Mouse (Mus musculus): Measurements from ENCODE around the gene Amh. TPM values are rescaled to one million over a fixed set of nuclear protein-coding genes. Genes with fewer than 3 reads are reported as not detected.

The Amh gene
- polyA plus RNA-seq, 1 experiment from 2014 or later, result 0.12 TPM

DNA sequence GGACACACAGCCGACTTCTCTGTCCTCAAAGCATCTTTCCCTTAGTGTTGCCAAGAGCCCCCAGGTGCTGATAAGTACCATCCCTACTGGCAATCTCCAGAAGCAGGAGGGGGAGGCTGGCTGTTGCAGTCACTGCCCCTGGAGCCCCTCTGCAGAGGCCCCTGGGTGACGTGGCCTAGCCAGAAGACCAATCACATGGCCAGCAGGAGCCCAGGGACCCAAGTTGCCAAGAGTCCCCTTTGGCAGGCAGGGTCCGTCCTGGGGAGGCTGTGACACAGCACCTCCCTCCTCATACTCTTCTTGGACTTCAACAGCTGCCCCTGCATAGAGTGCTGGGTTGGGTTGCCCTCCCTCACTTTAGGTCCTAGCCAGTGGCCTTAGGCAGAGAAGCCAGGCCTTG, 2.0 kb upstream of the Amh start:
- H3K27ac ChIP-seq (replicated peaks in 1 of 2; ENCODE audit: control insufficient read depth in 1 of 2, insufficient read depth in 1 of 2, low read depth in 2 of 2, low read length in 2 of 2), result no peak overlapping the region
- 62% methylated on average over 3 of the region's 3 CpGs for WGBS
- H3K4me3 ChIP-seq (ENCODE audit: control insufficient read depth in 1 of 2, insufficient read depth in 1 of 2, low read depth in 1 of 2, low read length in 2 of 2), result no peak overlapping the region
- H3K4me1 ChIP-seq (ENCODE audit: control insufficient read depth in 2 of 2, insufficient read depth in 2 of 2, low read length in 2 of 2), result peaks cover 16 to 36% of the 10 kb centered on the region in 2 experiments
- peaks cover 51% of the 10 kb centered on the region for H3K36me3 ChIP-seq (ENCODE audit: control insufficient read depth, insufficient read depth, low read length)
- no peak overlapping the region for H3K4me2 ChIP-seq (ENCODE audit: low read length)
- H3K9ac ChIP-seq (ENCODE audit: low read length), result no peak overlapping the region
- H3K27me3 ChIP-seq (ENCODE audit: control insufficient read depth, insufficient read depth, low read length), result no peaks in the 10 kb centered on the region
- ATAC-seq (ENCODE audit: insufficient number of reproducible peaks, insufficient read depth, low FRiP score, low read depth), result no peak
- no peaks in the 10 kb centered on the region for H3K9me3 ChIP-seq (ENCODE audit: control insufficient read depth, low read length)

DNA sequence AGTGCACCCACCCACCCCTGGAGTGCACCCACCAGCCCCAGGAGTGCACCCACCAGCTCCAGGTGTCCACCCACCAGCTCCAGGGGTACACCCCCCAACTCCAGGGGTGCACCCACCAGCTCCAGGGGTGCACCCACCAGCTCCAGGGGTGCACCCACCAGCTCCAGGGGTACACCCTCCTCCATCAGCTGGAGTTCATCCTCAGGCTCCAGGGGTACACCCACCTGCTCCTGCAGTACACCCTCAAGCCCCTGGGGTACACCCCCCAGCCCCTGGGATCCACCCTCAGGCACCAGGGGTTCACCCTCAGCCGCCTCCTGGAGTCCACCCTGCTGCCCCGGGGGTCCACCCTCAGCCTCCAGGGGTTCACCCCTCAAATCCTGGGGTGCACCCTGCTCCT, 703 bp upstream of the Amh start:
- Histone ChIP-seq H3K36me3 (ENCODE audit: control insufficient read depth, insufficient read depth, low read length) (peaks cover 51% of the 10 kb centered on the region), H3K9me3 (ENCODE audit: control insufficient read depth, low read length) (no peaks in the 10 kb centered on the region), H3K9ac (ENCODE audit: low read length) (peak overlapping the region; percentile 42), H3K4me3 (ENCODE audit: control insufficient read depth in 1 of 2, insufficient read depth in 1 of 2, low read depth in 1 of 2, low read length in 2 of 2) (no peak overlapping the region), H3K4me2 (ENCODE audit: low read length) (no peak overlapping the region), H3K27me3 (ENCODE audit: control insufficient read depth, insufficient read depth, low read length) (no peaks in the 10 kb centered on the region), H3K4me1 (ENCODE audit: control insufficient read depth in 2 of 2, insufficient read depth in 2 of 2, low read length in 2 of 2) (peaks cover 29 to 48% of the 10 kb centered on the region in 2 experiments), H3K27ac (replicated peaks in 1 of 2; ENCODE audit: control insufficient read depth in 1 of 2, insufficient read depth in 1 of 2, low read depth in 2 of 2, low read length in 2 of 2) (peak overlapping the region in 1 of 2 experiments; percentile 17; a peak in 1 of 4 replicates)
- no peak for ATAC-seq (ENCODE audit: insufficient number of reproducible peaks, insufficient read depth, low FRiP score, low read depth)
- WGBS, result 90% methylated on average over 2 of the region's 2 CpGs

DNA sequence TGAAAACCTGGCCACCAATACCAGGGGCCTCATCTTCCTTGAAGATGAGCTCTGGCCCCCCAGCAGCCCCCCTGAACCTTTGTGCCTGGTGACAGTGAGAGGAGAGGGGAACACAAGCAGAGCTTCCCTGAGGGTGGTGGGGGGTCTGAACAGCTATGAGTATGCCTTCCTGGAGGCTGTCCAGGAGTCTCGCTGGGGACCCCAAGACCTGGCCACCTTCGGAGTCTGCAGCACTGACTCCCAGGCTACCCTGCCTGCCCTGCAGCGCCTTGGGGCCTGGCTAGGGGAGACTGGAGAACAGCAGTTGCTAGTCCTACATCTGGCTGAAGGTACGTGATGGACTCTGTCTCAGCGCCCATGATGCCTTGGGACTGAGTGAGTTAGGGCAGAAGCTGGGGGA, 279 bp downstream of the Amh start:
- ATAC-seq (ENCODE audit: insufficient number of reproducible peaks, insufficient read depth, low FRiP score, low read depth), result no peak
- Histone ChIP-seq H3K9ac (ENCODE audit: low read length) (peak overlapping the region; percentile 42; the same call in 1 of the 2 replicates), H3K4me3 (ENCODE audit: control insufficient read depth in 1 of 2, insufficient read depth in 1 of 2, low read depth in 1 of 2, low read length in 2 of 2) (no peak overlapping the region), H3K36me3 (ENCODE audit: control insufficient read depth, insufficient read depth, low read length) (peaks cover 51% of the 10 kb centered on the region), H3K9me3 (ENCODE audit: control insufficient read depth, low read length) (no peaks in the 10 kb centered on the region), H3K27ac (replicated peaks in 1 of 2; ENCODE audit: control insufficient read depth in 1 of 2, insufficient read depth in 1 of 2, low read depth in 2 of 2, low read length in 2 of 2) (0 out of 4 replicates have a peak overlapping the region, but pooled peaks of 1 of the 2 experiments have one; percentile 17), H3K27me3 (ENCODE audit: control insufficient read depth, insufficient read depth, low read length) (no peaks in the 10 kb centered on the region), H3K4me1 (ENCODE audit: control insufficient read depth in 2 of 2, insufficient read depth in 2 of 2, low read length in 2 of 2) (peaks cover 33 to 51% of the 10 kb centered on the region in 2 experiments), H3K4me2 (ENCODE audit: low read length) (no peak overlapping the region)
- WGBS, result 79% methylated on average over 5 of the region's 5 CpGs

DNA sequence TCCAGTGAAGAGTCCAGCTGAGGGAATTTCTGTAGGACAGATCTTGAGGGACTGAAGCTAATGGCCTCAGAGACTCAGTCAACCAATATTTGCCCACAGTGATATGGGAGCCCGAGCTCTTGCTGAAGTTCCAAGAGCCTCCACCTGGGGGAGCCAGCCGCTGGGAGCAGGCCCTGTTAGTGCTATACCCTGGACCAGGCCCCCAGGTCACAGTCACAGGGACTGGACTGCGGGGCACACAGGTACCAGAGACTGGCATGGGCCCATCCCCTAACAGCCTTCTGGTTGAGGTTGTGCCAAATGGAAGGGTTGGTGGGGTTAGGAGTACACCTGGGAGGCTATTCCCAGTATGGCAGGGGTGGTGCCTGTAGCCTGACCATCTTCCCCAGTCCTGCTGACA, 882 bp downstream of the Amh start:
- H3K4me2 ChIP-seq (ENCODE audit: low read length), result no peak overlapping the region
- WGBS, result 18% methylated on average over 3 of the region's 3 CpGs
- no peak overlapping the region for H3K4me3 ChIP-seq (ENCODE audit: control insufficient read depth in 1 of 2, insufficient read depth in 1 of 2, low read depth in 1 of 2, low read length in 2 of 2)
- peaks cover 35 to 53% of the 10 kb centered on the region in 2 experiments for H3K4me1 ChIP-seq (ENCODE audit: control insufficient read depth in 2 of 2, insufficient read depth in 2 of 2, low read length in 2 of 2)
- no peak overlapping the region for H3K27ac ChIP-seq (replicated peaks in 1 of 2; ENCODE audit: control insufficient read depth in 1 of 2, insufficient read depth in 1 of 2, low read depth in 2 of 2, low read length in 2 of 2)
- H3K9me3 ChIP-seq (ENCODE audit: control insufficient read depth, low read length), result no peaks in the 10 kb centered on the region
- peaks cover 45% of the 10 kb centered on the region for H3K36me3 ChIP-seq (ENCODE audit: control insufficient read depth, insufficient read depth, low read length)
- H3K9ac ChIP-seq (ENCODE audit: low read length), result no peak overlapping the region
- no peaks in the 10 kb centered on the region for H3K27me3 ChIP-seq (ENCODE audit: control insufficient read depth, insufficient read depth, low read length)
- ATAC-seq (ENCODE audit: insufficient number of reproducible peaks, insufficient read depth, low FRiP score, low read depth), result peak; percentile 28; the same call in 1 of the 2 replicates

DNA sequence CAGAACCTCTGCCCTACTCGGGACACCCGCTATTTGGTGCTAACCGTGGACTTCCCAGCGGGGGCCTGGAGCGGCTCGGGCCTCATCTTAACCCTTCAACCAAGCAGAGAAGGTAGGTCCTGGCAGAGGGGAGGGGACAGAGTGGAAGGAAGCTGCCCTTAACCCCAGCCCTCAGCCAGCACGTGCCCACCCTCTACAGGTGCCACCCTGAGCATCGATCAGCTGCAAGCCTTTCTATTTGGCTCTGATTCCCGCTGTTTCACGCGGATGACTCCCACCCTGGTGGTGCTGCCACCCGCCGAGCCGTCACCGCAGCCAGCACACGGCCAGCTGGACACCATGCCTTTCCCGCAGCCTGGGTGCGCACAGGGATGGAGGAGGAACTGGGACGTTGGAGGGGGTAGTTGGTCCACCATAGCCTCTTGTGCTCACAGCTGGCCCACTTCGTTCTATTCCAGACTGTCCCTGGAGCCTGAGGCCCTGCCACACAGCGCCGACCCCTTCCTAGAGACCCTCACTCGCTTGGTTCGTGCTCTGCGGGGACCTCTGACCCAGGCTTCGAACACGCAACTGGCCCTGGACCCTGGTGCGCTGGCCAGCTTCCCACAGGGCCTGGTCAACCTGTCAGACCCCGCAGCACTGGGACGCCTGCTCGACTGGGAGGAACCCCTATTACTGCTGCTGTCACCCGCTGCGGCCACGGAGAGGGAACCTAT, 1.5 kb downstream of the Amh start:
- peaks cover 35 to 53% of the 10 kb centered on the region in 2 experiments for H3K4me1 ChIP-seq (ENCODE audit: control insufficient read depth in 2 of 2, insufficient read depth in 2 of 2, low read length in 2 of 2)
- peak overlapping the region; percentile 78 for H3K9ac ChIP-seq (ENCODE audit: low read length)
- H3K4me2 ChIP-seq (ENCODE audit: low read length), result peak overlapping the region; percentile 77
- peak overlapping the region; percentile 48 to 51 for H3K4me3 ChIP-seq (ENCODE audit: control insufficient read depth in 1 of 2, insufficient read depth in 1 of 2, low read depth in 1 of 2, low read length in 2 of 2)
- H3K27ac ChIP-seq (replicated peaks in 1 of 2; ENCODE audit: control insufficient read depth in 1 of 2, insufficient read depth in 1 of 2, low read depth in 2 of 2, low read length in 2 of 2), result peak overlapping the region; percentile 57 to 68; a peak in 3 of 4 replicates
- WGBS, result 41% methylated on average over 34 of the region's 34 CpGs
- ATAC-seq (ENCODE audit: insufficient number of reproducible peaks, insufficient read depth, low FRiP score, low read depth), result no peak
- H3K9me3 ChIP-seq (ENCODE audit: control insufficient read depth, low read length), result no peaks in the 10 kb centered on the region
- no peaks in the 10 kb centered on the region for H3K27me3 ChIP-seq (ENCODE audit: control insufficient read depth, insufficient read depth, low read length)
- H3K36me3 ChIP-seq (ENCODE audit: control insufficient read depth, insufficient read depth, low read length), result peaks cover 39% of the 10 kb centered on the region

DNA sequence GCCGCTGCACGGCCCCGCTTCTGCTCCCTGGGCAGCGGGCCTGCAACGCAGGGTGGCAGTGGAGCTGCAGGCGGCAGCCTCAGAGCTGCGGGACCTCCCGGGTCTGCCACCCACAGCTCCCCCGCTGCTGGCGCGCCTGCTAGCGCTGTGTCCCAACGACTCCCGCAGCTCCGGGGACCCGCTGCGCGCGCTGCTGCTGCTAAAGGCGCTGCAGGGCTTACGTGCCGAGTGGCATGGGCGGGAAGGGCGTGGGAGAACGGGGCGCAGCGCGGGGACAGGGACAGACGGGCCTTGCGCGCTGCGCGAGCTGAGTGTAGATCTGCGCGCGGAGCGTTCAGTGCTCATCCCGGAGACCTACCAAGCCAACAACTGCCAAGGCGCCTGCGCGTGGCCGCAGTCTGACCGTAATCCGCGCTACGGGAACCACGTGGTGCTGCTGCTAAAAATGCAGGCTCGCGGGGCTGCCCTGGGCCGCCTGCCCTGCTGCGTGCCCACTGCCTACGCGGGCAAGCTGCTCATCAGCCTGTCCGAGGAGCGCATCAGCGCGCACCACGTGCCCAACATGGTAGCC, 2.1 kb downstream of the Amh start:
- H3K27me3 ChIP-seq (ENCODE audit: control insufficient read depth, insufficient read depth, low read length), result no peaks in the 10 kb centered on the region
- peak overlapping the region; percentile 57 to 68 for H3K27ac ChIP-seq (replicated peaks in 1 of 2; ENCODE audit: control insufficient read depth in 1 of 2, insufficient read depth in 1 of 2, low read depth in 2 of 2, low read length in 2 of 2)
- under 1% methylated on average over 58 of the region's 58 CpGs for WGBS
- peak overlapping the region; percentile 78 for H3K9ac ChIP-seq (ENCODE audit: low read length)
- peaks cover 33% of the 10 kb centered on the region for H3K36me3 ChIP-seq (ENCODE audit: control insufficient read depth, insufficient read depth, low read length)
- H3K4me2 ChIP-seq (ENCODE audit: low read length), result peak overlapping the region; percentile 77
- peak overlapping the region; percentile 48 to 51 for H3K4me3 ChIP-seq (ENCODE audit: control insufficient read depth in 1 of 2, insufficient read depth in 1 of 2, low read depth in 1 of 2, low read length in 2 of 2)
- peak; percentile 49 for ATAC-seq (ENCODE audit: insufficient number of reproducible peaks, insufficient read depth, low FRiP score, low read depth)
- H3K4me1 ChIP-seq (ENCODE audit: control insufficient read depth in 2 of 2, insufficient read depth in 2 of 2, low read length in 2 of 2), result peaks cover 36 to 53% of the 10 kb centered on the region in 2 experiments
- no peaks in the 10 kb centered on the region for H3K9me3 ChIP-seq (ENCODE audit: control insufficient read depth, low read length)

DNA sequence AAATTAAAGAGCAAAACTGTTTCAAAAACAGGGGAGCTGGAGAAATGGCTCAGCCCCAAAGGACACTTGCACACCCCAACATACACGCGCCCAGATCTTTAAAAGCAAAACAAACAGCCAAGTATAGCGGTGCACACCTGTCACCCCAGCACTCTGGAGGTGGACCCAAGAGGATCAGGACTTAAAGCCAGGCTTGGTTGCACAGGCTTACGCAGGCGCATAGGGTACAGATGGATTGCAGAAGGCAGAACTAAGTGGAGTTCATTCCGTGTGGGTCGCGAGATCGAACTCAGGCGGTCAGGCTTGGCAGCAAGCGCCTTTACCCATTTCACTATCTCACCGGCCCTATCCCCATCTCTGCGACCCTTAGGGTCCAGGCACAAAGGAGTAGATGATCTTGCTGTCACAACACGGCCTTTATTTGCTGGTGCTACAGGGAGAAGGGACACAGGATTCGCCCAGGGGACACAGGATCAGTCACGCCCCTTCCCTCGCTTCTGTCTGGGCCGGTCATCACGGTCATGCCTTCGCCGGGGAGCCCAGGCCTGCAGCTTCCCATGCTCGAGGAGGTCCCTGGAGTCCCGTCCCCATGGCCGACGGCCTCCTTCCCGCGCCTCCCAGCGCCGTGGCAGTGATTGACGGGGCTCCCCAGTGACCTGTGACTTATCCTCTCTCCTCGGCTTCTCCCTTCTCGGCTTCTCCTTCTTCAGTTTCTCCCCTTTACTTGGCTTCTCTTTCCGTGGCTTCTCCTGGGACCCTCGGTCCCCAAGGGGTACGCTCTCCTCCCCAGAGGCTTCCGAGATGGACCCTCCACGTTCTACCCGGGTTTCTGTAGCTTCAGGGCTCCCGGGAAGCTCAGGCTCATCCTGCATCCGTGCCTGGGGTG, 3.3 kb downstream of the Amh start:
- Histone ChIP-seq H3K9me3 (ENCODE audit: control insufficient read depth, low read length) (no peaks in the 10 kb centered on the region), H3K9ac (ENCODE audit: low read length) (peak overlapping the region; percentile 78), H3K27ac (replicated peaks in 1 of 2; ENCODE audit: control insufficient read depth in 1 of 2, insufficient read depth in 1 of 2, low read depth in 2 of 2, low read length in 2 of 2) (peak overlapping the region in 1 of 2 experiments; percentile 57; a peak in 1 of 4 replicates), H3K4me3 (ENCODE audit: control insufficient read depth in 1 of 2, insufficient read depth in 1 of 2, low read depth in 1 of 2, low read length in 2 of 2) (peak overlapping the region; percentile 10 to 21), H3K27me3 (ENCODE audit: control insufficient read depth, insufficient read depth, low read length) (no peaks in the 10 kb centered on the region), H3K36me3 (ENCODE audit: control insufficient read depth, insufficient read depth, low read length) (peaks cover 21% of the 10 kb centered on the region), H3K4me2 (ENCODE audit: low read length) (peak overlapping the region; percentile 77), H3K4me1 (ENCODE audit: control insufficient read depth in 2 of 2, insufficient read depth in 2 of 2, low read length in 2 of 2) (peaks cover 43 to 56% of the 10 kb centered on the region in 2 experiments)
- WGBS, result 19% methylated on average over 40 of the region's 40 CpGs
- ATAC-seq (ENCODE audit: insufficient number of reproducible peaks, insufficient read depth, low FRiP score, low read depth), result no peak
